Mouse (Mus musculus) embryonic facial prominence, embryonic 11.5 days (tissue): ENCODE results near the gene Olfr441. TPM values are rescaled to one million over a fixed set of nuclear protein-coding genes. Genes with fewer than 3 reads are reported as not detected.

Experiments used
- polyA plus RNA-seq: library from polyadenylated mRNA; unstranded; fragments of >200 nt; fragmentation: Nextera tagmentation; extraction: Ambion mirVana; gene quantifications from 2 replicates; pipeline ENCODE4 v1.2.1, GENCODE M21; 2014

The Olfr441 gene
- polyA plus RNA-seq, 1 experiment from 2014 or later = not detected

Other genes starting within 250 kb of the Olfr441 start
- not detected in 2 replicates for gene Olfr448, start 215.9 kb upstream of the Olfr441 start, polyA plus RNA-seq
- gene Olfr447, start 197.5 kb upstream of the Olfr441 start, polyA plus RNA-seq = not detected in 2 replicates
- not detected in 2 replicates for gene Olfr446, start 185.0 kb upstream of the Olfr441 start, polyA plus RNA-seq
- not detected in 2 replicates for gene Olfr444, start 157.3 kb upstream of the Olfr441 start, polyA plus RNA-seq
- not detected in 2 replicates for gene Olfr237-ps1, start 40.2 kb downstream of the Olfr441 start, polyA plus RNA-seq
- gene Olfr437, start 56.9 kb downstream of the Olfr441 start, polyA plus RNA-seq = not detected in 2 replicates
- not detected in 2 replicates for gene Olfr13, start 65.8 kb downstream of the Olfr441 start, polyA plus RNA-seq
- gene Olfr435, start 90.8 kb downstream of the Olfr441 start, polyA plus RNA-seq = not detected in 2 replicates
- gene Olfr434, start 106.7 kb downstream of the Olfr441 start, polyA plus RNA-seq = not detected in 2 replicates
- gene Olfr47, start 125.2 kb downstream of the Olfr441 start, polyA plus RNA-seq = not detected in 2 replicates
- 4.5 and 5.7 TPM in 2 replicates for gene Arhgef5, start 159.2 kb downstream of the Olfr441 start, polyA plus RNA-seq
- gene Nobox, start 203.2 kb downstream of the Olfr441 start, polyA plus RNA-seq = not detected in 2 replicates